Mouse (Mus musculus) hindbrain, embryonic 10.5 days (tissue): ENCODE measurements around the gene Grap. TPM values are rescaled to one million over a fixed set of nuclear protein-coding genes. Genes with fewer than 3 reads are reported as not detected.

Experiments
- DNase-seq: peaks from one replicate; pipeline ENCODE4 v3.0.0-alpha.2; 2017; ENCODE audit warnings: low spot score
- H3K27ac ChIP-seq: fragments of 300-500 bp; sonication (generic); 2 replicates; pipeline ENCODE4 v1.5.1; 2016; ENCODE audit warnings: mild to moderate bottlenecking, moderate library complexity
- H3K27me3 ChIP-seq: fragments of 300-500 bp; sonication (generic); 2 replicates; pipeline ENCODE4 v1.6.1; 2016; ENCODE audit warnings: mild to moderate bottlenecking; ENCODE audit not compliant: poor library complexity, insufficient read depth, severe bottlenecking
- H3K36me3 ChIP-seq: fragments of 300-500 bp; sonication (generic); 2 replicates; pipeline ENCODE4 v1.6.1; 2016; ENCODE audit warnings: mild to moderate bottlenecking, moderate library complexity
- H3K4me1 ChIP-seq: fragments of 300-500 bp; sonication (generic); replicated peaks from 2 replicates; pipeline ENCODE4 v1.6.1; 2016; ENCODE audit warnings: mild to moderate bottlenecking
- H3K4me3 ChIP-seq: fragments of 300-500 bp; sonication (generic); 2 replicates; pipeline ENCODE4 v1.5.1; 2016; ENCODE audit warnings: mild to moderate bottlenecking, moderate library complexity
- H3K9me3 ChIP-seq: fragments of 300-500 bp; sonication (generic); 2 replicates; pipeline ENCODE4 v1.6.1; 2016; ENCODE audit warnings: mild to moderate bottlenecking, moderate library complexity
- WGBS: fragments of 180-500 bp; shearing (Covaris S2); methylation state at CpG from one replicate; pipeline ENCODE4 v1.1.7; 2016; 5-methylcytosine and 5-hydroxymethylcytosine counted together
- polyA plus RNA-seq: library from polyadenylated mRNA; unstranded; fragments of >200 nt; fragmentation: Nextera tagmentation; extraction: Ambion mirVana; gene quantifications from 2 replicates; pipeline ENCODE4 v1.2.1, GENCODE M21; 2016

Grap gene
- polyA plus RNA-seq, 1 experiment from 2014 or later = 7.8 TPM

GRCm38 (mm10) chr11:61644576-61645326 lies 8.3 kb upstream of the Grap start:
- DNase-seq = no peak
- WGBS = 85% methylated on average over 11 of the region's 11 CpGs

GRCm38 (mm10) chr11:61645357-61645857 lies 7.7 kb upstream of the Grap start:
- Histone ChIP-seq H3K36me3 (no peaks in the 10 kb centered on the region), H3K9me3 (no peaks in the 10 kb centered on the region), H3K27ac (no peak overlapping the region), H3K27me3 (no peaks in the 10 kb centered on the region), H3K4me1 (0 out of 2 replicates have a peak, but pooled peaks cover 5% of the 10 kb centered on the region), H3K4me3 (no peak overlapping the region)
- DNase-seq = no peak
- 80% methylated on average over 5 of the region's 5 CpGs for WGBS

More at GRCm38 (mm10) chr11:61644576-61645326, 8.3 kb upstream of the Grap start:
- H3K9me3 ChIP-seq = no peaks in the 10 kb centered on the region
- H3K27ac ChIP-seq = no peak overlapping the region
- no peaks in the 10 kb centered on the region for H3K27me3 ChIP-seq
- 0 out of 2 replicates have a peak, but pooled peaks cover 5% of the 10 kb centered on the region for H3K4me1 ChIP-seq
- H3K36me3 ChIP-seq = no peaks in the 10 kb centered on the region
- H3K4me3 ChIP-seq = no peak overlapping the region

GRCm38 (mm10) chr11:61646499-61647039 lies 6.5 kb upstream of the Grap start:
- 0 out of 2 replicates have a peak, but pooled peaks cover 5% of the 10 kb centered on the region for H3K4me1 ChIP-seq
- DNase-seq = no peak
- 59% methylated on average over 2 of the region's 2 CpGs for WGBS
- no peak overlapping the region for H3K4me3 ChIP-seq
- no peaks in the 10 kb centered on the region for H3K9me3 ChIP-seq
- H3K27me3 ChIP-seq = no peaks in the 10 kb centered on the region
- no peaks in the 10 kb centered on the region for H3K36me3 ChIP-seq
- H3K27ac ChIP-seq = no peak overlapping the region

GRCm38 (mm10) chr11:61647110-61647910 lies 5.8 kb upstream of the Grap start:
- no peak for DNase-seq
- no peak overlapping the region for H3K27ac ChIP-seq
- no peak overlapping the region for H3K4me3 ChIP-seq
- H3K36me3 ChIP-seq = no peaks in the 10 kb centered on the region
- 0 out of 2 replicates have a peak, but pooled peaks cover 5% of the 10 kb centered on the region for H3K4me1 ChIP-seq
- WGBS = 80% methylated on average over 10 of the region's 10 CpGs
- H3K27me3 ChIP-seq = no peaks in the 10 kb centered on the region
- no peaks in the 10 kb centered on the region for H3K9me3 ChIP-seq

- WGBS = 88% methylated on average over 6 of the region's 6 CpGs
- no peaks in the 10 kb centered on the region for H3K27me3 ChIP-seq
- no peak overlapping the region for H3K4me3 ChIP-seq
- 0 out of 2 replicates have a peak, but pooled peaks cover 5% of the 10 kb centered on the region for H3K4me1 ChIP-seq
- H3K36me3 ChIP-seq = no peaks in the 10 kb centered on the region
- no peak overlapping the region for H3K27ac ChIP-seq
- H3K9me3 ChIP-seq = no peaks in the 10 kb centered on the region
- DNase-seq = no peak
Observed at GRCm38 (mm10) chr11:61647956-61648748, 4.9 kb upstream of the Grap start.

GRCm38 (mm10) chr11:61648749-61649115 lies 4.3 kb upstream of the Grap start:
- Histone ChIP-seq H3K4me1 (0 out of 2 replicates have a peak, but pooled peaks cover 5% of the 10 kb centered on the region), H3K27ac (no peak overlapping the region), H3K4me3 (no peak overlapping the region), H3K9me3 (no peaks in the 10 kb centered on the region), H3K27me3 (no peaks in the 10 kb centered on the region), H3K36me3 (no peaks in the 10 kb centered on the region)
- WGBS = 85% methylated on average over 7 of the region's 7 CpGs
- no peak for DNase-seq

- 0 out of 2 replicates have a peak, but pooled peaks cover 5% of the 10 kb centered on the region for H3K4me1 ChIP-seq
- H3K4me3 ChIP-seq = no peak overlapping the region
- H3K27ac ChIP-seq = no peak overlapping the region
- H3K9me3 ChIP-seq = no peaks in the 10 kb centered on the region
- no peaks in the 10 kb centered on the region for H3K36me3 ChIP-seq
- 90% methylated on average over 5 of the region's 5 CpGs for WGBS
- no peak for DNase-seq
- H3K27me3 ChIP-seq = no peaks in the 10 kb centered on the region
Observed at GRCm38 (mm10) chr11:61649163-61649580, 3.9 kb upstream of the Grap start.

GRCm38 (mm10) chr11:61649626-61650025 lies 3.4 kb upstream of the Grap start:
- 90% methylated on average over 4 of the region's 4 CpGs for whole genome bisulfite sequencing

GRCm38 (mm10) chr11:61650470-61651265 lies 2.4 kb upstream of the Grap start:
- no peak overlapping the region for H3K4me3 ChIP-seq
- no peak for DNase-seq
- H3K27me3 ChIP-seq = no peaks in the 10 kb centered on the region
- no peaks in the 10 kb centered on the region for H3K9me3 ChIP-seq
- 87% methylated on average over 9 of the region's 9 CpGs for WGBS
- 0 out of 2 replicates have a peak, but pooled peaks cover 5% of the 10 kb centered on the region for H3K4me1 ChIP-seq
- H3K27ac ChIP-seq = no peak overlapping the region
- H3K36me3 ChIP-seq = no peaks in the 10 kb centered on the region

More at GRCm38 (mm10) chr11:61649626-61650025, 3.4 kb upstream of the Grap start:
- Histone ChIP-seq H3K27ac (no peak overlapping the region), H3K4me3 (no peak overlapping the region), H3K36me3 (no peaks in the 10 kb centered on the region), H3K4me1 (0 out of 2 replicates have a peak, but pooled peaks cover 5% of the 10 kb centered on the region), H3K9me3 (no peaks in the 10 kb centered on the region), H3K27me3 (no peaks in the 10 kb centered on the region)
- DNase-seq = no peak

GRCm38 (mm10) chr11:61652216-61652615 lies 849 bp upstream of the Grap start:
- DNase-seq = no peak
- WGBS = 93% methylated on average over 5 of the region's 5 CpGs

GRCm38 (mm10) chr11:61653568-61653967 lies 503 bp downstream of the Grap start:
- no peak for DNase-seq
- 0 out of 2 replicates have a peak overlapping the region, but pooled peaks have one; percentile 45 for H3K27ac ChIP-seq
- 70% methylated on average over 2 of the region's 2 CpGs for WGBS

More at GRCm38 (mm10) chr11:61652216-61652615, 849 bp upstream of the Grap start:
- Histone ChIP-seq H3K36me3 (no peaks in the 10 kb centered on the region), H3K4me3 (no peak overlapping the region), H3K9me3 (no peaks in the 10 kb centered on the region), H3K27ac (no peak overlapping the region), H3K27me3 (no peaks in the 10 kb centered on the region), H3K4me1 (0 out of 2 replicates have a peak, but pooled peaks cover 11% of the 10 kb centered on the region)

More at GRCm38 (mm10) chr11:61653568-61653967, 503 bp downstream of the Grap start:
- no peaks in the 10 kb centered on the region for H3K36me3 ChIP-seq
- H3K4me1 ChIP-seq = 0 out of 2 replicates have a peak, but pooled peaks cover 9% of the 10 kb centered on the region
- H3K27me3 ChIP-seq = no peaks in the 10 kb centered on the region
- H3K9me3 ChIP-seq = no peaks in the 10 kb centered on the region
- H3K4me3 ChIP-seq = peak overlapping the region; percentile 27; the same call in 1 of the 2 replicates
